Mouse (Mus musculus): Measurements from ENCODE around the gene Gsta4.
"Not testable (repeated sequence)": the region's sequence is repeated elsewhere in the genome, so short reads cannot be mapped to it uniquely, and the experiment has no call there.

Gene Gsta4

DNA sequence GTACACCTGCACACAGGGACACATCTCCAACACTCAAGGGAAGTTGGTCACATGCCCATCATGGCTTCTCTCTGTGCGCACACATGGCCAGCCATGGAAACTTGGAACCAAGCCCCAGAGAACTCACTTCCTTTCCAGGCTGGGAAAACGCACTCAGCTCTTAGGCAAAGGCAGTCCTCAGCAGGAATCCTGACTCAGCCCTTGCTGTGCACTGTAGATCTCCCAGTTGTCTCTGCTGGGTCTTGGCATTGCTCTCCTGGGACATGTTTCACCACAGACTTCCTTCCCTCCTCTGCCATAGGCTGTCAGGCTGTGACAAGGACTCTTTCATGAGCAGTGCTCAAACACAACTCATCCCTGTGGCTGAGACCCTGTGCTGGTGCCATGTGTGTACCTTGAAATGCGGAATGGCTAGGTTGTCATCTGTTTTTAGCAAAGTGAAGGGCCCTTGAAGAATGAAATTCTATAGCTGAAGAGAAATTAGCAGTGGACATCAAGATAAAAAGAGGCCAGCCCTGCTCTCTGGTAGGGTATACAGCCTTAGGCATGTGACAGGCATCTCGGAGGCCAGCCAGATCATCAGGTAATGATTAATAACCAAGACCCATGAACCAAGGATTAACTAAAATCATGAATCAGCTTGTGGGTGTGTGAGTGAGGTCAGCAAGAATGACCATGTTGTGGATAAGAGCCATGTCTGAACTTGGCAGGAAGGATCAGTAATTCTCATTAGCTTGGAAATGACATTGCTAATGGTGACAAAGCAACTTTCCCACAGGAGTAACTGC lies 73.3 kb downstream of the Gsta4 start:
- DNase-seq, result not testable (repeated sequence)

DNA sequence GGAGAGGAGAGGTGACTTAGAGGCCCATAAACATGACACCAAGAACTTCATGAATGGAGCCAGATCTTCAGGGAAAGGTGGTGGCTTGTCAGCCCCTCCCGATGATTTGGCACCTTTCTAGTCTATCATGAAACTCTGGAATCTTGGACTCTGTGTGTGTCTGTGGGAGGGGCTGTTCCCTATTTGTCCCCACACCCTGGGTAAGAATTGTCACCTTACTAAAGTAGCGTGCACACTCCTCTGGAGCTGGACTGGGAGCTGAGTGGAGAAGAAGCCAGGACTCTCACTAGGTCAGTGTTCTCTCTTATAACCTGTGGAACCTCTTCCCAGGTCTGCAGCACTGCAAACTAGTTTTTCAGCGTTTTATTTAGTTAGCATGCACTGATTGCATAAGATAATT lies 74.3 kb downstream of the Gsta4 start, which contains the start of gene Gm3776:
Gm3776 (plus strand) TSS at position 216 of the 400 bp plus-strand sequence.
- DNase-seq, result not testable (repeated sequence)

All from B cell, adult 2 months (primary cell).